Mouse (Mus musculus): ENCODE results near the gene 9530068E07Rik. TPM values are rescaled to one million over a fixed set of nuclear protein-coding genes. Genes with fewer than 3 reads are reported as not detected.
"Not testable (repeated sequence)": the region's sequence is repeated elsewhere in the genome, so short reads cannot be mapped to it uniquely, and the experiment has no call there.

9530068E07Rik gene
- 100 to 1,000 TPM; 113 to 116 TPM for total RNA-seq (2021)

GRCm38 (mm10) chr11:52395940-52396596 lies at the start of gene 9530068E07Rik:
Gene 9530068E07Rik, plus strand, starts transcription at chr11:52396428.
- peak; percentile 91 for DNase-seq

GRCm38 (mm10) chr11:52346635-52347005 lies 49.6 kb upstream of the 9530068E07Rik start:
- DNase-seq: peak; percentile 53

DNA sequence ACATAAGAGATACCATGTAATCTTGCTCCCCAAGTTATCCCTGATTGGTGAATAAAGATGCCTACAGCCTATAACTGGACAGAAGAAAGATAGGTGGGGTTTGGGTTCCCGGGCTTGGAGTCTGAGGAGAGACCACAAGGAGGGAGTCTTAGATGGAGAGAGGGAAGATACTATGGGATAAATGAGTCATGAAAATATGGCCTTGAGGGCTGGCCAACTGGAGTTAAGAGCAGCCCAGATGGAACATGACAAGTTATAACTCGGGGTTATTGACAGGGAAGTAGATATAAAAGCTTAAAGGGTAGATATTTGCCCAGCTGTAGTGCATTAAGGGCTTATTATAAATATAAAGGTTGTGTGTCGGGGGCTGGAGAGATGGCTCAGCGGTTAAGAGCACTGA lies 48.1 kb upstream of the 9530068E07Rik start:
- no peak for DNase-seq

GRCm38 (mm10) chr11:52348724-52349123 lies 47.5 kb upstream of the 9530068E07Rik start:
- no peak for DNase-seq

- DNase-seq: peak; percentile 48
These were observed 45.3 kb upstream of the 9530068E07Rik start for GRCm38 (mm10) chr11:52350924-52351323.

- DNase-seq: no peak
These were observed 44.0 kb upstream of the 9530068E07Rik start for GRCm38 (mm10) chr11:52352271-52352670.

GRCm38 (mm10) chr11:52354644-52355043 lies 41.6 kb upstream of the 9530068E07Rik start:
- no peak for DNase-seq

DNA sequence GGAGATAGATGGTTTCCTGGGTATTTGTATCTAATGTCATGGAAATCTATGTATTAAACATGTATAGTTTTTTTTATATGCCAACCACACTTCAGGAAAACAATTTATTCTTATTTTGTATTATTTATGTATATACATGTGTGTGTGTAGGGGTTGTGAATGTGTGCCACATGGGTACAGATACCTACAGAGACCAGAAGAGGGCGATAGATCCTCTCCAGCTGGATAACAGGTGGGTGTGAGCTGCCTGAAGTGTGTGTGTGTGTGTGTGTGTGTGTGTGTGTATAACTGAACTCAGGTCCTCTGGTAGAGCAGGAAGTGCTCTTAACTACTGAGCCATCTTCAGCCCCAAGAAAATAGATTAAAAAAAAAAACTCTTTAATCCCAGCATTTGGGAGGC lies 40.6 kb upstream of the 9530068E07Rik start:
- no peak for DNase-seq

DNA sequence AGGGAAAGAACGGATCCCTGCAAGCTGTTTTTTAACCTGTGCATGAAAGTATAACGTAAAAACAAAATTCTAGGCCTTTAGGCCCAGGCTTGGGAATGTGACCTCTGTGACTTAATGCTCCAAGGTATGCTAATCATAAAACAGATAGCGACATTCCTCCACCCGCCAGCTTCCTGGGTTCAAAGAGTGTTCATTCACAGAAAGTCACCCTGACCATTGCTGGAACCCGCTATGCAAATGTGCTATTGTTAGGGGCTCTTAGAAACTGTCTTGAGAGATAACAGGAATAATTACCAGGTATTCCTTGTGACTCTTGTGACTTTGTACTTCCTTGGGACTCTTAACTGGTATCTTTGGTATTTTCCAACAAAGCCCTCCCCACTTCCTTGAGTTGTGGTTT lies 39.1 kb upstream of the 9530068E07Rik start:
- DNase-seq: not testable (repeated sequence)

DNA sequence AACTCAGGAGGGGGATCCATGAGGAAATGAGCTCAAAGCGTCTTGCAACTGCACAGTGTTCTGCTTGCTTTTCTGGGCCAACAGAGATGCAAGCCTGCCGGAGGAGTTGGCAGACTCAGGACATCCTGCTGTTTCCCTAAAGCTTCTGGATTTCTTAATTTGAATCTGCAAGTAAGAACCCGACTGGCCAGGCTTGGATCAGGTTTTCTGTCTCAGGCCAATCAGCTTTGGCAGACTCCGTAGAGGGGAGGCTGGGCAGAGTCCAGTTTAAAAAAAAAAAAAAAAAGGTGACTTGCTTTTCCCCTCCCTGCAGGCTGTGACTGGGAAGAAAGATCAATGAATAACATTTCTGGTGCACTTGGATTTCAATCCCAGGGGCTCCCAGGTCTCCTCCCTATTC lies 37.7 kb upstream of the 9530068E07Rik start:
- DNase-seq: peak; percentile 49

DNA sequence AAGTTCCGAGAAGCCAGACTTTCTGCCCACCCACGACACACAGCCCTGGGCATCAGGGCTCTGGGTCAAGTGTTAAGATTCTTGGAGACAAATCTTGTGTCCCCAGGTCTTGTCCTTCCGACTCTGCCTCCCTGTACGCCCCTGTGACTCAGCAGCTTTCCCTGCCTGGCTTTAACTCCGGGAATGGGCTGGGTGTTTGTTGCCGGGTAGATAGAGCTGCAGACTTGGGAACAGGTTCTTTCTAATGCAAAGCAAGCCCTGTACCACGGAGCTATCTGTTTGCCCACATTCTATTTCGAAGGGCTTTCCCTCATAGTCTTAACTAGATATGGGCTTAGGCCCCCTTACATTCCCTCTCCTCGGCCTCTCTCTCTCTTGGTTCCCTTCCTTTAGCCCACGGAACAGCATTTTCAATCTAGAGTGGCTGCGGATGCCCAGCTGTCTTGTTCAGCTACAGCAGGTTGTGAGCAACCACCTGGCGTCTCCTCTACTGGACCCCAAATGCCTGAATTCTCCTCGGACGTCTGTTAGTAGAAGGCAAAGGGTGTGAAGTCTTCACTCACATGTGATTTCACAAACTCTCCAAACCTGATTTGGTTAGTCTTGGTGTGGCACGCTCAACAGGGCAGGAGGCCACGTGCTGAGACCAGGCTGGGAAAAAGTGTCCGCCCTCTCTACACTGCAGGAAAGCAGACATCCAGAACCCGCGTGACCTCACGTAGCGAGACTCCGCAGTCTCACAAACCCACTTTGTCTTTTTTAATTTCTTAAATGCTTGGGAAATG lies 36.4 kb upstream of the 9530068E07Rik start:
- no peak for DNase-seq

- DNase-seq: peak; percentile 91
These were observed 35.6 kb upstream of the 9530068E07Rik start, which contains the start of gene Vdac1 for GRCm38 (mm10) chr11:52360471-52361277. Gene Vdac1, plus strand, starts transcription at chr11:52360860.

DNA sequence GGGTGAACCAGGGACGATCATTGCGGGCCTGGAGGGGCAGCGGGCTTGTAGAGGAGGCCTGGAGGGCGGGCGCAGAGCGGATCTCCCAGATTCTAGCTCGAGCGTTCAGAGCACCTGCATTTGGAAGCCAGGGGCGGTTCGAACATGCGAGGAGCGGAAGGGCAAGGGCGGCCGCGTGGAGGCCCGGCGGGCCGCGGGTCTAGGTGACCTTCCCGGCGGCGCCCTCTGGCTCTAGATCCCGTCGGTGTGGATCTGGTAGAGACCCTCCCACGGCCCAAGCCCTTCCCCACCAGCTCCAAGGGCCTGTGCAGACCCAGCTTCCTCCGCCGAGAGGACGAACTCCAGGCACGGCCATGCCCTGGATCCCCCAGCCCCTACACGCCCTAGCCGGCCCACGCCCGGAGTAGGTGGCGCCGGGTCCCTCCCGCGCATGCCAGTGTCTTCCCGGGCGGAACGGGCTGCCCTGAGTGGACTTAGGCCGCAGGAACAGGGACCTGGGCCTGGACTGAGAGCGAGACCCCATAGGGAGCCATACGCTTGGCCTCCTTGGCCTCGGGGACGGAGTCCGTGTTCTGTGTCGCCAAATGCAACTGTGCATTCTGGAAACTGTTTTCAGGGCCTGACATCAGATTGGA lies 34.8 kb upstream of the 9530068E07Rik start:
- DNase-seq: peak; percentile 66

DNA sequence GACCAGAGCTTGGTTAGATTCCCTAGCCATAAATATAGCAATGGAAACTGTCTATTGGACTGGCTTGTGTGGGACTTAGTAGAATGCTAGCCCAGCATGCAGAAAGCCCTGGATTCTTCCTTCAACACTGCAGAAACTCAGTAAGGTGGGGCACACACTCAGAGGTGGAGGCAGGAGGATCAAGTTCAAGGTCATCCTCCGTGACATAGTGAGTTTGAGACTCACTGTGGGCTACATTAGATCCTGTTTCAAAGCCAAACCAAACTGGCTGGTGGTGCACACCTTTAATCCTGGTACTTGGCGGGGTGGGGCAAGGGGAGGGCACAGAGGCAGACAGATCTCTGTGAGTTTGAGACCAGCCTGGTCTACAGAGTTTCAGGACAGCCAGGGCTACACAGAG lies 31.9 kb upstream of the 9530068E07Rik start:
- no peak for DNase-seq

DNA sequence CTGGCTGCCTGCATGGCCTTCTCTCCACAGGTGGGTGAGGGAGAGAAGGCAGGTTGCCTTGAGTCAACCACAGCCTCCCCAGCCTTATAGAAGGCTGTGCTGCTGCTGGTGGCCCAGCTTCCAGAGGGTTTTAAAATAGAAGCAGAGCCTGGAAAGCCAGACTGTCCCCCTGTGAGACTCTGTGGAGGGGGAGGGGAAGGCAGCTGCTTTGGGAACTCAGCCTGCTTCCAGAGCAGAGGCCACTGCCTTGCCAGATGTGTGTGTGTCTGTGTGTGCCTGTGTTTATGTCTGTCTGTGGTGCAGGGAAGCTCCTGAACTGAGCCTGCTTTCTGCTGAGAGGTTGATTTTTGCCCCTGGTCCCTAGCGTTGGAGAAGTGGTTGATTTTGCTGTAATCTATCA lies 31.1 kb upstream of the 9530068E07Rik start:
- peak; percentile 83 for DNase-seq

DNA sequence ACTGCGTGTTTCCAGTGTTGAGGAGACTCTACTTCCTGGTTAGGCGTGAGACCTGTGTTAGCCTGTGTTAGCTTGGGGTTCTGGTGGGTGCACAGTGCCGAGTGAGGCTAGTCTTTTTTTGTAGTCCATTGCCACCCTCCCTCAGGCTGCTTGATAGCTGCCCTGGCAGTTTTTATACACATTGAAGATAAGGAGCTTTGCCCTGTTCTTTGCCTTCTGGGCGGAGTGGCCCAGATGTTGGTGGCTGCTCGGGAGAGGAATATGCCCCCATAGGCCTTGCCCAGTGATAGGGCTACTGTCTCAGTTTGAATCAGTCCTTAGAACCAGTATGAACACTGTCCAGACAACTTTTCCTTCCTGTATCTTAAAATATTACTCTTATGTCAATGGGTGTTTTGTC lies 29.9 kb upstream of the 9530068E07Rik start:
- DNase-seq: no peak

GRCm38 (mm10) chr11:52368176-52368985 lies 27.8 kb upstream of the 9530068E07Rik start:
- no peak for DNase-seq

GRCm38 (mm10) chr11:52369252-52370134 lies 26.7 kb upstream of the 9530068E07Rik start:
- DNase-seq: no peak

DNA sequence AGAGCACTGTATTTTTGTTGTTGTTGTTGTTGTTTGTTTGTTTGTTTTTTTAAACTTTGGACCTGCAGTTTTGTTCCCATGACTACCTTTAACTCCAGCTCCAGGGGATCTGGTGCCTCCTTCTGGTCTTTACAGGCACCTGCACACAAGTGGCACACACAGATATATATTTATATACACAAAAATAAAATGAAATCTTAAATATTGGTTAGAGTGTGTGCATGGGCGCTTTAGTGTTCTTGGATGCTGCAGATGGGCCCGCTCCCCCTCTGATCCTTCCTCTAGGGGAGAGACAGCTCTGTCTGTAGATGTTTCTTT lies 26.1 kb upstream of the 9530068E07Rik start:
- DNase-seq: no peak

DNA sequence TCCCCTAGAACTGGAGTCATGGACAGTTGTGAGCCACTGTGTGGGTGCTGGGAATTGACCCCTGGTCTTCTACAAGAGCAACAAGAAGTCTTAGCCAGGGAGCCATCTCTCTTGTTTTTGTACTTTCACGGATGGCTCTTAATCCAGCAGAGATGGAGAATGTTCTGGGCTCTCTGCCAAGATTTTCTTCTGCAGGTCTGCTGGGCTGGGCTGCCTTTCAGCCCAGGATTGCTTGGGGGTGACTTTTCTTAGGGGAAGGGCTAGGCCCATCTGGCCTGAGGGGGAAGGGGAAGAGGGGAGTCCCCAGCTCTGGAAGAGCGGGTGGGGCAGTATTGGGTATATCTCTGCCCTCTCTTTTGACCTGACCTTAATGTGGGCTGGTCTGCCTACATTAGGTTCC lies 25.7 kb upstream of the 9530068E07Rik start:
- DNase-seq: peak; percentile 68

DNA sequence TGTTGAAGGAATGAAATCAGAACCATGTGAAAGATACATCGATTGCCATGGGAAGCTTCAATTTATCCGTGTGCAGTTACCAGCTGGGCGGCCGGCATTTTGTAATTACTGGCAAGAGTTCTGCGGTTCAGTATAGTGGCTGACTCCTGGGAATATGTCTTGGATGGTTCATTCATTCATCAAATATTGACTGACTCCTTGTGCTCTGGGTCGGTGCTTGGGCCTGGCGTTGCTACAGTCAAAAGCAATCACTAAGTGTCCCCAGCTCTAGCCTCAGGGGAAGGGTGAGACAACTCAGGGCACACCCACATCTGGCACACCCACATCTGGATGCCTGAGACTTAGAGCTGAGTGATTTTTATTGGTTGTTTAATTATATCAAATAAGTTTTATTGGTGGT lies 22.4 kb upstream of the 9530068E07Rik start:
- no peak for DNase-seq

Measured in heart, postnatal 4 days (tissue).